Mouse (Mus musculus) cerebellum, postnatal 14 days (tissue): Measurements from ENCODE around the gene Spag7.

Experiments used
- DNase-seq, 2 experiments: peaks; one replicate each; pipeline ENCODE4 v3.0.0; 2021; ENCODE audit warnings: mixed read lengths in 2 of 2

Gene Spag7

DNA sequence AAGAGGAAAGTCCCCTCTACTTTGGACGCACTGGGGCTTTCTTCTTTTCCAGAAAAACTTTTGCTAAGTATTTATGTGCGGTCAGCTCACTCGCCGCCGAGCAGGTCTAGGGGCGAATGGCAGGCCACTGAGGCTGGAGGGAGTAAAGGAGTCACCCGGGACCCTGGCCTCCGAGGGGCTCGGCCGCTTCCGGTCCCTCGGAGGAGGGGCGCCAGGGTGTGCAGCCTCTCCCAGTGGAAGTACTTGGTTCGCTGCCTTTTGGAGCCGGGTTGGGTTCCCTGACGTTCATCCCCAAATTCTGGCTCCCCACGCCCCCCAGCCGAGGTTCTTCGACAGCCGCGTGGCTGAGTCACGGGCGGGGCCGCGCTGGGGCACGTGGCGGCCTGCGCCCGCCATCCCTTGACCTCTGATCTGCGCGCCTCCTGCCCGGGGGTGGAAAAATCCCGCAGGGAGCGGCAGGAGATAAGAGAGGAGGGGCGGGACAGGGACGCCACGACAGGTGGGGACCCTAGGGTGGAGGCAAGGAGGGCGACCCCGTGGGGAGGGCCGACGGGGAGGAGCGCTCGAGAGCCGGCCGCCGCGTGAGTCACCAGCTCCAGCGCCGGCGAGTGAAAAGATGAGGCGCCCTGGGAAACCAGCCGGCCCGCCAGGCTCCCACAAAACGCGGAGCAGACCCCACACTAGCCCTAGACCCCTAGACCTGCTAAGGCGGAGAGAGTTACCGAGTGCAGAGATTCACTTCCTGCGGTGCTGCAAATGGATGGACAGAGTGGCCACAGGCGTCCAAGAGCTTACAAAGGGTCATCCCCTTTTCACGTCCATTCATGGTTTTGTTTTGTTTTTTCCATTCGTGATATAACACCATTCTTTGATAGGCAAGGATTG is 13.4 kb downstream of the Spag7 start:
- DNase-seq: peak; percentile 49 to 65

DNA sequence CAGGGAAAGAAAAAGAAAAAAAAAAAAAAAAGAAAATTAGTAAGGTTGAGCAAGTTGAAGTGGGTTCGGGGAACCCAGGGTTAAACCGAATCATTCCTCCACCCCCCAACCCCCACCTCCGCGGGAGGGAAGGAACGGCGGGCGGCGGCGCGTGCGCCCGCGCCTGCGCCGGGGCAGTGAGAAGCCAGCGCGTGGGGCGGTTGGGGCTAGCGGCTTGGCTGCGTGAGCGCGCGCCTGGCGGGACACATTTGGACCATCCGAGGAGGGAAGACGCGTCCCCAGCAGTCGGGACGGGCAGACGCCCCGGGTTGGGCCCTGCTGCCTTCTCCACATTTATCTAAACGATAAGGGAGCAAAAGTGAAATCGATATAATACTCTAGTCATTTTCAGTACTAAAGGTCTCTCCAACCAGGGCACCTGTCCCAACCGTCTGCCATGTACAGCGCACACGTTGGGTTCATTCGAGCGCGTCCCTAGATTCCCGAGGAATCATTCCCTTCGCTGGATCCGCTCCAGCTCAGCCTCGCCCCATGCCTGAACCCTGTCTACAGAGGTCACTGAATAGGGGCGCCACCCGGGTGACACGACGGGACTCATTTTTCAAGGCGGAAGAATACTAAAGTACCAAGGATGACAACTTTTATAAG is 14.2 kb downstream of the Spag7 start:
- peak; percentile 89 to 92 for DNase-seq

DNA sequence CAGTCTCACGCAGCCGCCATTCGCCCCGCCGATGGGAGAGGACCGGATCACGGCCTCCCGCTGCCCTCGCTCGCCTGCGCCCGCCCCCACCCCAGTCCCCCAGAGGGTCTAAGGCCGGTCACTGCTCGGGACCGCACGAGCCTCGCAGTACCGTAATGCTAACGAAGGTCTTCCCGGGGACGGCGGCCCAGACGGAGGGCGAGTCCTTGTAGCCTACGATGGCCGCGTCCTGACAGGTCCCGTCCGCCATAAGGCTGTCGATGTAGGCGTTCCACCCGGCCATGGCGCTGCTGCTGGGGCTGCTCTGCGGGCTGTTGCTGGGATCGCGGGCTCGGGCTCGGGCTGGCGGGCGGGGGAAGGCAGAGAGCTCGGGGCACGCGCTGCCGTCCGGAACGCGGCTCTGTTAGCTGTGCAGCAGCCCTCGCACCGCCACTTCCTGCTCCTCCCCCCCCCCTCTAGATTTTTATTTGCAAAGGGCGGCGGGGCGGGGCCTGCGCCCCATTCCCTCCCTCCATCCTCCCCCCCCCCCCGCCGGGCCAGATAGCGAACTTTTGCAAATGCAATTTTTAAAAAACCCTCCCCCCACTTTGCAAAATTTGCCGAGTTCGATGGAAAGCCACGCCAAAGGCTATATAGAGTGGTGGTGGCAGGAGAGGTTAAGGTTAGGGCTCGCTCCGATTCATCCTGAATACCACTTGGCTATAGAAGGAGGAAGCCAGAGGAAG is 14.9 kb downstream of the Spag7 start, which contains the start of gene Pfn1:
Pfn1 (minus strand) TSS at position 447 of the 725 bp plus-strand sequence.
- DNase-seq: peak; percentile 83 to 86

DNA sequence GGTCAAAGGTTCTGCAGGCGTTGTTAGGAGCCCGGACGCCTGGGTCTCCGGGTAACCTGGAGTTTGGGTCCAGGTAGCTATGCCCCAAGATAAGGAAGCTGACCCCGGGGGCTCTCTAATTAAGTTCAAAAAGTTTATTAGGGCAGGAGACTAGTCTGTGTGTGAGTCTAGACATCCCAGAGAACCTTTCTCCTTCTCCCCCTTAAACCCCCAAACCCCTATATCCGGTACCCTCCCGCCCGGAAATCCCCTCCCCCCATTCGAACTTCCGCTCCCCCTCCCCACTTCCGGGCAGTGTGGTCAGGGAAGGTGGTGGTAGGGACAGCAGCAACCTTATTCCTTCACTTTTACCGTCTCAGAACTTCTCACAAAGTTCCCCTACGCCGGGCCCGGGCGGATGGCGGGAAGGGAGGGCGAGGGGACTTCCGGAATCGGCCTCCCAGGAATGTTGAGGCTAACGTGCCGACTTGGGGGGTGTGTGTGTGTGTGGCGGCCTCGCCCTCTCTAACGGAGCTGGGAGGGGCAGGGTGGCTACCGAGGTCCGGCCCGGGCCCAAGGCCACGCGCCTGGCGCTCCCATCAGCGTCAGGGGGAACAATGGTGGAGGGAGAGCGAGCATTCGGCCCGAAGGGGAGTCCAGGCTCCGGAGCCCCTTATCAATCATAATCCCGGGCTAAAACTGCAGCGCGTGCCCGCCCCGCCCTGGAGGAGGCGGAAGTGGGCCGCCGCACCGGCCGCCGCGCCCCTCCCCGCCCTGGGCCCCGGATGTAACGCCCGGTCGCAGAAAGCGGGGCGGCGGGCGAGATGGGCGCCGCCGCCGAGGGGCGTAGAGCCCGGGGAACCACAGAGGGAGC is 15.6 kb downstream of the Spag7 start:
- DNase-seq: peak; percentile 77 to 78

DNA sequence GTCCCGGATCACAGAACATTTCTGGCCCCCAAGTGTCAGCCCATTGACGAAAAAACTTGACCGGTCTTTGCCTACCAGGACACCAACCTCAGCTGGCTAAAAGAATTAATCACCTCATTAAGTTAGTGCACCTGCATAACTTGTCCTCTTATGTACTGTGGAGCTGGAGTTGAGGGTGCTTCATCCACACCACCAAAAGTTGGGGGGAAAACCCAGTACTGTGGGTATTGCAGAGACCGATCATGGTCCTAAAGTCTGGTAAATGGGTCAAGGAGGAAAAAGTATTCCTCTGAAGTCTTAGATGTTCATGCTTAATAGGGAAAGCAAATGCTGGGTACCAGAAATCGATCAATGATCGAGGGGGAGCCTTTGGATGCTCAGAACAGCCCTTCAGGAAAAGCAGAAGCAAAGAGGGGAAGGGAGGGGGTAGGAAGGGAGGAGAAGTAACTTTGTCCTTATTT is 16.3 kb downstream of the Spag7 start:
- no peak for DNase-seq

DNA sequence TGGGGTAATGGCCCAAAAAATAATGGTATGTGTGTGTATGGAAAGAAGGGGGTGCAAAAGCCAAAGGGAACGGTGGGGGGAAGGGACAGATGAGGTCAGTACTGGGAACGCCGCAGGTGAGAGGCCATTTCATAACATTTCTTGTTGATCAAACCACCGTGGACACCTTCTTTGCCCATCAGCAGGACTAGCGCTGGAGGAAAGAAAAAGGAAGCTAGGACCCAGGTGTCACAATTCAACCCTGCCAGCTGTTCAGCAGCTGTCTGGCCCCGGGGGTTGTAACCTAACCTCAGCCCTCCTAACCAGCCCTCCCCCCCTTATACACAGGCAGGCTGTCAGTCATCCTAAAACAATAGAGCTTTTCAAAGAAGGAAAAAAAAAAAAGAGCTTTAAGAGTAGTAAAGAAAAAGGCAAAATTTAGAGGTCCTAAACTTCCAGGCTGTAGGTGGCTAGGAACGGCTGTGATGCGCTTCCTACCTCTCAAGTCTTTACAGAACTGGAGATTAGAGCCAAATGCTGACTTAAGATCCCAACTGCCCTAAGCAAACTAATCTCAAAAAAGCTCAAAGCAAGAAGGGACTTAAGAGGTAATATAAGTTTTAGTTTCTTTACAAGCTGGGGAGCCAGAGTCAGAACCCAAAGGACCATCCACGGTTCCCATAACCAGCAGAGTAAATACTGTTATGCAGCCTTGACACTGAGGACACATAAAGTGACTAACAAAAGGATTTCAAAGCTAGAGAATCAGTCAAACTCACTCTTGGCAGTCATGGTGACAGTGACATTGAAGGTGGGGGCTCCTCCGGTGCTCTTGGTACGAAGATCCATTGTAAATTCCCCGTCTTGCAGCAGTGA is 17.0 kb downstream of the Spag7 start:
- DNase-seq: no peak

DNA sequence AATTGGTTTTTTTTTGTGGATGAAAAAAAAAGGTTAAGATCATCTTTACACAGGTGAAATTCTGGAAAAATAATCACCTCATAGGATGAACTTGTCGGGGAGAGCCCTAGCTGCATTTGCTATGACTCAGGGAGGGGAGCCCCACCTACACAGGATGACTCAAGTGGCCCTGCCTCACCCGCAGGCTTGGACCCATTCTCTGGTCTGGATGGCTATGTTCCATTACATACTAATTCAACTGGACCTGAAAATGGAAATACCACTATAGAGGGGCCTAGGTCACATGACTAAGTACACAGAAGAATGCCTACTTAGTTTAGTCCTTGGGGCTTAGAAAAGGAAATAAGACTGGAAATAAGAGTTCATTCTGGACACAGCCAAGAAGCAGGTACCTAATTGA is 17.8 kb downstream of the Spag7 start:
- no peak for DNase-seq

DNA sequence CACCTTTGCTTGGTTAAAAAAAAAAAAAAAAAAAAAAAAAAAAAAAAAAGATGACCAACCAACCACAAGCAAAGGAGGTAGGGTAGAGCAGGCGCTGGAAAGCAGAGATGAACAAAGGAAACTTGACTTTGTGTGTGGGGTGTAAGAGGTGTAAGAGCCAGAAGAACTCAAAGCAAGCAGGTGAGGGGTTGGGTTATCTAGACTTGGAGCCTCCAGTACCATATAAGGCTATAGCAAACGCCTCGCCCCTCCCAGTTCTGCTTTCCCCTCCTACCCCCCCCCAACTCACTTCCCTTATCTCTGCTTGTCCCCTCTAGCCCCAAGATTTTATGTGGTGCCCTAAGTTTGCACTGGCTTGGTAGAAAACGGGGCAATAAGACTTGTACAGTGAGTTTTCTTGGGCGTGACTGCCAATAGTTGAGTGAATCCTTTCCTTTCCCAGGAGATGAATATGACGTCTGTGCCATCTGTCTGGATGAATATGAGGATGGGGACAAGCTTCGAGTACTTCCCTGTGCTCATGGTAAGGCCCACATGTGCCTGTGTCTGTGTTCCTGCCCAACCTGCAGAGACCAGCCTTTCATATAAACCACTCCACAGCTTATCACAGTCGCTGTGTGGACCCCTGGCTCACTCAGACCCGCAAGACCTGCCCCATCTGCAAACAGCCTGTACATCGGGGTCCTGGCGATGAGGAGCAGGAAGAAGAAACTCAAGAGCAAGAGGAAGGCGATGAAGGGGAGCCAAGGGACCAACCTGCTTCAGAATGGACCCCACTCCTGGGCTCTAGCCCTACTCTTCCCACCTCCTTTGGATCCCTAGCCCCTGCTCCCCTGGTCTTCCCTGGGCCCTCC is 18.7 kb downstream of the Spag7 start:
- no peak for DNase-seq

DNA sequence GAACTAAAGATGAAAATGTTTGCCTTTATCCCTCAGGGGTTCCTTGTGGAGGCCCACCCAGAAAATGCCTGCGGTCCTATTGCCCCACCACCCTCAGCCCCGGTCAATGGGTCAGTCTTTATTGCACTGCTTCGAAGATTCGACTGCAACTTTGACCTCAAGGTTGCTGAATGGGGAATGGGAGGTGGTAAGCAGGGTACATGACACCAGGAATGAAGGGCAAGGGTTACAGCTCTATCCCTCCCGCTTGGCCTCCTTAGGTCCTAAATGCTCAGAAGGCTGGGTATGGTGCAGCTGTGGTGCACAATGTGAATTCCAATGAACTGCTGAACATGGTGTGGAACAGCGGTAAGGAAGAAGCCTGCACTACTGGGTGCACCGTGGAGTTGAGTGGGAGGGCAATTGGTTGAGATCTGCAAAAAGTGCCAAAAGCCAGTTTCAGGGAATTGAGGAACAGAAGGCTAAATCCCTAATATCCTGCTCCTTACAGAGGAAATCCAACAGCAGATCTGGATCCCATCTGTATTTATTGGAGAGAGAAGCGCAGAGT is 20.0 kb downstream of the Spag7 start:
- no peak for DNase-seq

DNA sequence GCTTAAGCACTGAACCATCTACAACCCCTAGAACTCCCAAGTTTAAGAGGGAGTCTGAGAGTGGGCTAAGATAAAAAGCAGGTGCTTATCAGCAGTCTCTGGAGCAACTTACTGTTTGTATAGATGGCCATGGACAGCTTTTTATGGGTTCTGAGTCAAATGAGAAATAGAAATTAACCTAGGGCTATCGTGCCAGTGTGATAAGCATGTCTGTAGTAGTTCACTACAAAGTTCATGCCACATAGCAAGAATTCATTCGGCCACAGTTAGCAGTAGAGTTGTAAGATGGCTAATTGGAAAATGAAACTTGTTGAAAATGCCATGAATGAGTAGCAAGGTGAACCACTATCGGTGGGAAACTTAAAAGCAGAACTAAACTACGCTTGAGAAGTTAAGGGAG is 20.7 kb downstream of the Spag7 start:
- DNase-seq: no peak

DNA sequence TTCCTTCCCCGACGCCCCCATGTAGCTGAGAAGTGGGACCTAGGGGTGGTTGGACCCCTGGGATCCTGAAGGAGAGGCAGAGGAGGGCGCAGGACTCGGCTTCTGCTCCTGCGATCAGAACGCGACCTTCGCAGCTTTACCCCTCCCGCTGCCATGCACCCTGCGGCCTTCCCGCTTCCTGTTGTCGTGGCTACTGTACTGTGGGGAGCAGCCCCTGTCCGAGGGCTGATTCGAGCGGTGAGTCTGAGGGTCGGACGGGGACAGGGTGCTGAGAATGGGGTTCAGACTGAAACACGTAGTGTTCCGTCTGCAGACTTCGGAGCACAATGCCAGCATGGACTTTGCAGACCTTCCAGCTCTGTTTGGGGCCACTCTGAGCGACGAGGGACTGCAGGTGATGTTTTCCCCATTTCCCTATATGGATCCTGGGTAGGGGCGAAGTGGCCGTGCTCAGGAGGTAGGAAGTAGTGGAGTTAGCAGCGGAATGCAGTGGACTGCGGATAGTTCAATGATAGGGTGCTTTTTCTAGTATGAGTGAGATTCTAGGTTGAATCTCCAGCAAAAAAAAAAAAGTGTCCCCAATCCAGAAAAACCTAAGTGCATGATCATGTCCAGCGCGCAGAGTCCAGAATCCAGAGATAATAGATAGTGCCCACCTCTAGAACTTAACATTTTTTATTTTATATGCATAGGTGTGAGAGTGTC is 21.3 kb downstream of the Spag7 start:
- DNase-seq: peak; percentile 44 to 46

DNA sequence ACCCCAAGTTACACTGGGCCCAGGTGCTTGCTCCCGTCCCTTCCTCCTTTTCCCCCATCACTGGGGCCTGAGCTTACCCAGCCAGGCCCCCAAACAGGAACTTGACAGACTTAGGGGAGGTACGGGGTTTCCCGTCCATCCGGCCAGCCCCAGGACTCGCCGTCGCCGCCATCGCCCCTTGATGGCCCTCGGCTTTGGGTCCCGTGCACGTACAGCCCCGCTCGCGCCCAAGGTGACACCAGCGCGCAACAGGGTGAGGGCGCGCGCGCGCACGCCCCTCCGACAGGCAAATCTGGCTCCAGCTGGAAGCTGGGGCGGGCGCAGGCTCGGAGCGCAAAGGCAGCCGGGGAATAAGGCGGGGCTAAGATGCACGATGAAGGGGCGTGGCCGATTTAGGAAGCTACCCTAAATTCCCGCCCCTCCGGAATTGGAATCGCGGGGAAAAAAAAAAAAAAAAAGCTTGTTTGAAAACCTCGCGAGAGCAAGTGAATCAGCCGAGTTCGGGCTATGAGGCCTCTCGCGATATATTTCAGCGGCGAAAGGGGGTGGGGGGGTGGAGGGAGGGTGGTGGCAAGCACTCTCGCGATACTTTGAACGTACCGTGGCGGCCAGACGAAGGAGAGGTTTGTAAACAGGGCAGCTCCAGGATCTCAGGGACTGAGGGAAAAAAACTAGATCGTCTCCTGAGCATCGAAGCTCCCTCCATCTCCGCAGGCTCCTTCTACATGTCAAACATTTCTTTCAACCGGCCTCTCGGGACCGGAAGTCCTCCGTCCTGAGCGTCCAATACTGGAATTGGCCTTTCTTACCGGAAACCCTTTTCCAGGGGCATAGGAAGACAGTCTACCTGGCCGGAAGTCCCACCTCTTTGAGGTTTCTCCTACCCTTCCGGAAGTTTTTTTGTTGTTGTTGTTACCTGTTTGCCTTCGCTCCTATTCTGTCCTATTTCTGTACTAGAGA is 22.2 kb downstream of the Spag7 start, which contains the start of the genes Rnf167 and Slc25a11:
Rnf167 (plus strand) TSS at position 545 of the 960 bp plus-strand sequence.
Slc25a11 (minus strand) TSS at position 789 of the 960 bp plus-strand sequence.
- peak; percentile 97 to 98 for DNase-seq

DNA sequence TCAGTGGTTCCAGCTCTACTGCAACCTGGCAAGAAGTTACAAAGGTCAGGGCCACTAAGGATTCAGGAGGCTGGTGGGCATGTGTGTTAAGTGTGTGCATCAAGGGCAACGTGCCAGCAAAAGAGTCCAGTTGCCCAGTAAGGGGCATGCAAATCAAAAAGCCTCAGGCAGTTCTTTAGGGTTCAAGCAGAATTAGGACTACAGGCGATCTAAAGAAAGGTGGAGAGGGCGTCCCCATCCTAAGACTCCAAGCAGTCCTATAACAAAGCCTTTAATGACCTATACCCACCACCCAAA is 23.0 kb downstream of the Spag7 start:
- peak; percentile 53 to 66 for DNase-seq

DNA sequence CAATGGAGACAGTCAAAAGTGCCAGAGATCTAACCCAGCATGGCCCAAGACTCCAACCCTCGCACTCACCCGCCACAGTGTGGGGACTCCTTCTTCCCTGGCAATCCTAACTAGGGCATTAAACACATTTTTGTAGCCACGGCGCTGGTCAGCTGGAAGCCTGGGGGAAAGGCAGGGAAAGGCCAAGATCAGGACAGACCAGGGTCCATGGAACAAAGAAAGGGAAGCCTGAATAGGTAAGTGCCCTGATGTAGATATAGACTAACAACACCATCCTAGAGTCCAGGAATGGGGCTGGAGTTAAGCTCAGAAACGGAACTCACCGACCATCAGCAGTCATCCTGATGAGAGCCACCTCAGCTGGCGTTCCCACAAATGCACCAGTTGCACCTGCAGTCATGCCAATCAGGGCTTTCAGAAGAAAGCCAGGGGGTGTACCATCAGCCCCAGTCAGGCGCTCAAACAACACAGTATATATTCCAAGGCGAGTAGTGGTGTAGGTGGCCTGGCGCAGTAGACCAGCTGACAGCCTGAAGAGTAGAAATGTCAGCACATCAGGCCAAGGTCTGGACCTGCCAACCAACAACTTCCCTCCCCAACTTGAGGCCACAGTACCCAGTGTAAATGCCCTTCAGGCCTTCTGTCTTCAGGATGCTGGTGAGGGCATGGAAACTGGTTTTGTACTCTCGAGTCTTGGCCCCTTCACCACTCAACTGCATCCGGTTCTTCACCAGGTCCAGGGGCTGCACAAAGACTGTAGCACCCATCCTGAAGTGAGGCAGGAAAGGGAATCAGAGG is 23.6 kb downstream of the Spag7 start:
- no peak for DNase-seq

DNA sequence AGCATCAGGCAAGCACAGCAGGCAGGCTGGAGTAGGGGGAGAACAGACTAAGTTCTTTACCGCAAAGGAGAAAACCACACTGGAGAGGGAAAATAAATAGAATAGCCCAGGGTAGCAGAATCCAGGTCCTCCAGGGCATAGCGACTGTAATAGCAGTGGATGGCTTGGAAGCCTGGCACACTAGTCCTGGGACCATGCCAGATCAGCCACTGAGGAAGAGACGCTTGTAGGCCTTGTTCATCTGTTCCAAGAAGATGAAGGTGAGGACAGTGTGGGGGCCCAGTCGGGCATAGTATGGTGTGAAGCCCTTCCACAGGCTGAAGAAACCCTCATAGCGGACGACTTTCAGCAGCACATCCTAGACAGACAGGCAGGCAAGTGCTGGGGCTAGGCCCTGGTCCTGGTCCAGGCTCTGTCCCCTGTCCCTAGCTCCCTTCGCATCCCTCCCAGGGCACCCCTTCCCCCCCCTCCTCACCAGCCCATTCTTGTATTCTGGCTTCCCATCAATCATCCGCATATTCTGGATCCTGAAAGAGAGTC is 24.6 kb downstream of the Spag7 start:
- peak; percentile 50 to 51 for DNase-seq

DNA sequence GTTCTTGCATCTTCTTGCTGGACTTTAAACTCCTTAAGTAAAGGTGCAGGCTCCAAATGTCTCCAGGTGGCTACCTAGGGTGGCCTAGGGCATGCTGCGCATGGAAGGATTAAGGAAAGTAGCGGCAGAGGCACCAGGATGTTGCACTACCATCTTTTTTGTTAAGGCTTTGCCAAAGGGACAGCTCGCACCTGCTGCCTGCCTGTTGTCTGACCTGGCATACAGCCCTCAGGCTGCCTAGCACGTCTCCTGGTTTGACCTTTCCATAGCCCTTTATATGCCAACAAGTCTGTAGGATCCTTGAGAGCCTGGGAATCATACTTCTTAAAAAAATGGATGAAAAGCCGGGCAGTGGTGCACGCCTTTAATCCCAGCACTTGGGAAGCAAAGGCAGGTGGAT is 26.2 kb downstream of the Spag7 start:
- peak in 1 of 2 experiments; percentile 28 for DNase-seq

DNA sequence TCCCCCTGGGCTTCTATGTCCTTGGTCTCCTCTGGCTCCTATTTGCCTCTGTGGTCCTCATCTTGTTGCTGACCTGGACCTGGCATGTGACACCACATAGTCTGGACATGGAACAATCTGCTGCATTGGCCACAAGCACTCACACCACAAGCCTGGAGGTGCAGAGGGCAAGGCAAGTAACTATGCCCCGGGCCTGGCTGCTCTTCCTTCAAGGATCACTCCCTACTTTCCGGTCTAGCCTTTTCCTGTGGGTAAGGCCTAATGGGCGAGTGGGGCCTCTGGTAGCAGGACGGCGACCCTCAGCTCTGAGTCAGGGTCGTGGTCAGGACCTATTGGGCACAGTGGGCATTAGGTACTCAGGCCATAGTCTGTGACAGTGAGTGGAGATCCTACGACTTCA is 28.0 kb downstream of the Spag7 start:
- no peak for DNase-seq
